Mouse (Mus musculus): ENCODE measurements at regions not wholly inside any gene's neighbourhood (a gene's known extent, or its start where the extent isn't known, plus 50 kb on each side); places are given as distances from the start of the nearest gene placed in this dataset.

- Histone ChIP-seq H3K36me3 (ENCODE audit: control insufficient read depth, insufficient read depth, low read length, poor library complexity, severe bottlenecking) (no peaks in the 10 kb centered on the region), H3K9ac (ENCODE audit: insufficient read depth, low read depth, low read length, poor library complexity, severe bottlenecking) (no peak overlapping the region), H3K27ac (ENCODE audit: insufficient read depth, low read depth, low read length, poor library complexity, severe bottlenecking) (no peak overlapping the region), H3K4me1 (ENCODE audit: control insufficient read depth in 2 of 2, insufficient read depth in 2 of 2, low read length in 2 of 2, poor library complexity in 1 of 2) (no peaks in the 10 kb centered on the region), H3K4me3 (ENCODE audit: insufficient read depth in 1 of 2, low read depth in 1 of 2, low read length in 2 of 2, poor library complexity in 1 of 2, severe bottlenecking in 1 of 2) (no peak overlapping the region), H3K9me3 (ENCODE audit: control insufficient read depth, insufficient read depth, low read depth, low read length) (no peaks in the 10 kb centered on the region)
- in situ Hi-C loops (cut with MboI; ENCODE audit: low sequenced_read_pairs in 2 of 2, unreplicated experiment in 2 of 2), result no loop called here
- no peak for DNase-seq (ENCODE audit: low read depth, low spot score)
- TF ChIP-seq ZC3H11A (IDR thresholded peaks at IDR 0.05; ENCODE audit: borderline replicate concordance, low read depth, low read length) (no peak), ZNF384 (IDR thresholded peaks at IDR 0.05; ENCODE audit: low read depth, low read length) (no peak), HCFC1 (IDR thresholded peaks at IDR 0.05; ENCODE audit: borderline replicate concordance, insufficient read depth, low read length) (no peak), CHD2 (IDR thresholded peaks at IDR 0.05; ENCODE audit: low read depth, low read length) (no peak), MAFK (IDR thresholded peaks at IDR 0.05; ENCODE audit: insufficient read depth, low read depth, low read length) (no peak)
Observed at GRCm38 (mm10) chr10:109528096-109528495, 517.3 kb upstream of the Syt1 start.

GRCm38 (mm10) chr10:109521681-109522080 lies 510.9 kb upstream of the Syt1 start:
- TF ChIP-seq ZC3H11A (IDR thresholded peaks at IDR 0.05; ENCODE audit: borderline replicate concordance, low read depth, low read length) (no peak), CHD2 (IDR thresholded peaks at IDR 0.05; ENCODE audit: low read depth, low read length) (no peak)
- Histone ChIP-seq H3K4me1 (ENCODE audit: control insufficient read depth in 2 of 2, insufficient read depth in 2 of 2, low read length in 2 of 2, poor library complexity in 1 of 2) (peaks cover 6 to 9% of the 10 kb centered on the region in 2 experiments), H3K4me3 (ENCODE audit: insufficient read depth in 1 of 2, low read depth in 1 of 2, low read length in 2 of 2, poor library complexity in 1 of 2, severe bottlenecking in 1 of 2) (no peak overlapping the region), H3K36me3 (ENCODE audit: control insufficient read depth, insufficient read depth, low read length, poor library complexity, severe bottlenecking) (no peaks in the 10 kb centered on the region), H3K9ac (ENCODE audit: insufficient read depth, low read depth, low read length, poor library complexity, severe bottlenecking) (no peak overlapping the region), H3K27ac (ENCODE audit: insufficient read depth, low read depth, low read length, poor library complexity, severe bottlenecking) (peak overlapping the region; percentile 61; the same call in 1 of the 2 replicates), H3K9me3 (ENCODE audit: control insufficient read depth, insufficient read depth, low read depth, low read length) (no peaks in the 10 kb centered on the region)
- in situ Hi-C loops (cut with MboI; ENCODE audit: low sequenced_read_pairs in 2 of 2, unreplicated experiment in 2 of 2), result no loop called here
- DNase-seq (ENCODE audit: low read depth, low spot score), result peak; percentile 57

GRCm38 (mm10) chr10:109517664-109518063 lies 506.9 kb upstream of the Syt1 start:
- Histone ChIP-seq H3K4me3 (ENCODE audit: insufficient read depth in 1 of 2, low read depth in 1 of 2, low read length in 2 of 2, poor library complexity in 1 of 2, severe bottlenecking in 1 of 2) (no peak overlapping the region), H3K36me3 (ENCODE audit: control insufficient read depth, insufficient read depth, low read length, poor library complexity, severe bottlenecking) (no peaks in the 10 kb centered on the region), H3K4me1 (ENCODE audit: control insufficient read depth in 2 of 2, insufficient read depth in 2 of 2, low read length in 2 of 2, poor library complexity in 1 of 2) (peaks cover 6 to 9% of the 10 kb centered on the region in 2 experiments), H3K9ac (ENCODE audit: insufficient read depth, low read depth, low read length, poor library complexity, severe bottlenecking) (no peak overlapping the region), H3K9me3 (ENCODE audit: control insufficient read depth, insufficient read depth, low read depth, low read length) (no peaks in the 10 kb centered on the region), H3K27ac (ENCODE audit: insufficient read depth, low read depth, low read length, poor library complexity, severe bottlenecking) (no peak overlapping the region)
- DNase-seq (ENCODE audit: low read depth, low spot score), result no peak
- in situ Hi-C loops (cut with MboI; ENCODE audit: low sequenced_read_pairs in 2 of 2, unreplicated experiment in 2 of 2), result no loop called here
- TF ChIP-seq ZC3H11A (IDR thresholded peaks at IDR 0.05; ENCODE audit: borderline replicate concordance, low read depth, low read length), result no peak
- no peak for TF ChIP-seq HCFC1 (IDR thresholded peaks at IDR 0.05; ENCODE audit: borderline replicate concordance, insufficient read depth, low read length)
- no peak for TF ChIP-seq MAFK (IDR thresholded peaks at IDR 0.05; ENCODE audit: insufficient read depth, low read depth, low read length)
- no peak for TF ChIP-seq CHD2 (IDR thresholded peaks at IDR 0.05; ENCODE audit: low read depth, low read length)
- no peak for TF ChIP-seq ZNF384 (IDR thresholded peaks at IDR 0.05; ENCODE audit: low read depth, low read length)

GRCm38 (mm10) chr10:109515225-109515624 lies 504.4 kb upstream of the Syt1 start:
- no peak overlapping the region for H3K9ac ChIP-seq (ENCODE audit: insufficient read depth, low read depth, low read length, poor library complexity, severe bottlenecking)
- in situ Hi-C loops (cut with MboI; ENCODE audit: low sequenced_read_pairs in 2 of 2, unreplicated experiment in 2 of 2), result no loop called here
- no peak overlapping the region for H3K27ac ChIP-seq (ENCODE audit: insufficient read depth, low read depth, low read length, poor library complexity, severe bottlenecking)
- no peaks in the 10 kb centered on the region for H3K9me3 ChIP-seq (ENCODE audit: control insufficient read depth, insufficient read depth, low read depth, low read length)
- H3K36me3 ChIP-seq (ENCODE audit: control insufficient read depth, insufficient read depth, low read length, poor library complexity, severe bottlenecking), result no peaks in the 10 kb centered on the region
- H3K4me1 ChIP-seq (ENCODE audit: control insufficient read depth in 2 of 2, insufficient read depth in 2 of 2, low read length in 2 of 2, poor library complexity in 1 of 2), result peaks cover 0 to 2% of the 10 kb centered on the region in 2 experiments; a peak in 1 of 4 replicates
- TF ChIP-seq ZC3H11A (IDR thresholded peaks at IDR 0.05; ENCODE audit: borderline replicate concordance, low read depth, low read length) (no peak), CHD2 (IDR thresholded peaks at IDR 0.05; ENCODE audit: low read depth, low read length) (no peak), MAFK (IDR thresholded peaks at IDR 0.05; ENCODE audit: insufficient read depth, low read depth, low read length) (no peak)
- no peak overlapping the region for H3K4me3 ChIP-seq (ENCODE audit: insufficient read depth in 1 of 2, low read depth in 1 of 2, low read length in 2 of 2, poor library complexity in 1 of 2, severe bottlenecking in 1 of 2)
- DNase-seq (ENCODE audit: low read depth, low spot score), result no peak

- in situ Hi-C loops (cut with MboI; ENCODE audit: low sequenced_read_pairs in 2 of 2, unreplicated experiment in 2 of 2), result no loop called here
- Histone ChIP-seq H3K4me1 (ENCODE audit: control insufficient read depth in 2 of 2, insufficient read depth in 2 of 2, low read length in 2 of 2, poor library complexity in 1 of 2) (no peaks in the 10 kb centered on the region), H3K36me3 (ENCODE audit: control insufficient read depth, insufficient read depth, low read length, poor library complexity, severe bottlenecking) (no peaks in the 10 kb centered on the region), H3K4me3 (ENCODE audit: insufficient read depth in 1 of 2, low read depth in 1 of 2, low read length in 2 of 2, poor library complexity in 1 of 2, severe bottlenecking in 1 of 2) (no peak overlapping the region), H3K27ac (ENCODE audit: insufficient read depth, low read depth, low read length, poor library complexity, severe bottlenecking) (no peak overlapping the region), H3K9me3 (ENCODE audit: control insufficient read depth, insufficient read depth, low read depth, low read length) (no peaks in the 10 kb centered on the region), H3K9ac (ENCODE audit: insufficient read depth, low read depth, low read length, poor library complexity, severe bottlenecking) (no peak overlapping the region)
- no peak for TF ChIP-seq MAFK (IDR thresholded peaks at IDR 0.05; ENCODE audit: insufficient read depth, low read depth, low read length)
- TF ChIP-seq ZNF384 (IDR thresholded peaks at IDR 0.05; ENCODE audit: low read depth, low read length), result no peak
- no peak for TF ChIP-seq HCFC1 (IDR thresholded peaks at IDR 0.05; ENCODE audit: borderline replicate concordance, insufficient read depth, low read length)
- TF ChIP-seq ZC3H11A (IDR thresholded peaks at IDR 0.05; ENCODE audit: borderline replicate concordance, low read depth, low read length), result no peak
- no peak for DNase-seq (ENCODE audit: low read depth, low spot score)
Observed at GRCm38 (mm10) chr10:109510917-109511715, 500.3 kb upstream of the Syt1 start.
